Mouse (Mus musculus): ENCODE results near the gene Camta1. TPM values are rescaled to one million over a fixed set of nuclear protein-coding genes. Genes with fewer than 3 reads are reported as not detected.

Camta1 gene
- polyA plus RNA-seq, 1 experiment from 2014 or later, result 106 TPM

DNA sequence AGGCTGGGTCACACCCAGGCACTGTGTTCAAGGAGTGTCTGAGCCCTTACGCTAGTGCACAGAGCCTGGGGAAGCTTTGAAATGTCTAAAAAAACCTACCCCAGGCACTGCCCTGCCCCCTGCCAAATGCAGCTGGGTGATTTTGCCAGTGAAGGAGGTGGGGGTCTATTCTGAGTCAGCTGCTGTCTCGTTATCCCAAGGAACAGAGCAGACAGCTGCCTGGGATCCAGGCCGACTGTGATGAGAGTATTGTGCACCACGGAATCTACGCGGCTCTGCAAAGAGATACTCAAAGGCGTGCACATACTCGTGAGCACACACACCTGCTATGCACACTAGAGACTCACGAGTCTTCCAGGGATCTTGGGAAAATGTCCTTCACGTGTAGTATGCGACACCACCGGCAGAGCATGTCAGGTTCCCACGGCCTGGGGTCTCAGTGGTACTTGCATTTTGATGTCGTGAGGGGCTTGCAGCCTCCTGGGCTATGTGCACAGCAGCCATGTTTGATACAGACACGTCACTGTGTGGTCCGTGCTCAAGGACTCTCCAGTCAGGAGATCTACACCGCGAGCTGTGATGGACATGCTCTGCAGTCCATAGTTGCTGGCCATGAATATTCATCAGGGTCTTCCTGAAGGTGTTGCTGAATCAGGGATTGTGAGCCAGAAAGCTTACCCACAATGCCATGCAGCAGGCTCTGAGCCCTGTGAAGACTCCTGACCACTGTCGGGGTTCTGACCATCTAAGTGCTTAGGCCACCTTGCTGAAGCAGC lies 529.4 kb downstream of the Camta1 start:
- Histone ChIP-seq H3K4me3 (ENCODE audit: low read depth, low read length) (no peak overlapping the region), H3K4me1 (ENCODE audit: control insufficient read depth, insufficient read depth, low read length) (no peaks in the 10 kb centered on the region), H3K4me2 (ENCODE audit: low read depth, severe bottlenecking) (no peak overlapping the region), H3K27ac (replicated peaks; ENCODE audit: low read depth, low read length) (no peak overlapping the region), H3K9me3 (ENCODE audit: control insufficient read depth, low read length) (no peaks in the 10 kb centered on the region), H3K27me3 (ENCODE audit: control insufficient read depth, insufficient read depth, low read length) (no peaks in the 10 kb centered on the region), H3K36me3 (ENCODE audit: control insufficient read depth, insufficient read depth, low read length) (no peaks in the 10 kb centered on the region), H3K9ac (ENCODE audit: low read length) (no peak overlapping the region)
- WGBS, result 86% methylated on average over 19 of the region's 19 CpGs
- ATAC-seq (ENCODE audit: insufficient number of reproducible peaks, low FRiP score, low TSS enrichment, low read depth) (no peak), DNase-seq (ENCODE audit: low spot score) (no peak)

GRCm38 (mm10) chr4:151330983-151331382 lies 530.7 kb downstream of the Camta1 start:
- H3K36me3 ChIP-seq (ENCODE audit: control insufficient read depth, insufficient read depth, low read length), result no peaks in the 10 kb centered on the region
- H3K27ac ChIP-seq (replicated peaks; ENCODE audit: low read depth, low read length), result no peak overlapping the region
- ATAC-seq (ENCODE audit: insufficient number of reproducible peaks, low FRiP score, low TSS enrichment, low read depth), result no peak
- no peak overlapping the region for H3K4me3 ChIP-seq (ENCODE audit: low read depth, low read length)
- peak; percentile 38 for DNase-seq (ENCODE audit: low spot score)
- WGBS, result 64% methylated on average over 8 of the region's 8 CpGs
- H3K4me2 ChIP-seq (ENCODE audit: low read depth, severe bottlenecking), result no peak overlapping the region
- H3K9ac ChIP-seq (ENCODE audit: low read length), result no peak overlapping the region
- no peaks in the 10 kb centered on the region for H3K9me3 ChIP-seq (ENCODE audit: control insufficient read depth, low read length)
- no peaks in the 10 kb centered on the region for H3K27me3 ChIP-seq (ENCODE audit: control insufficient read depth, insufficient read depth, low read length)
- no peaks in the 10 kb centered on the region for H3K4me1 ChIP-seq (ENCODE audit: control insufficient read depth, insufficient read depth, low read length)

DNA sequence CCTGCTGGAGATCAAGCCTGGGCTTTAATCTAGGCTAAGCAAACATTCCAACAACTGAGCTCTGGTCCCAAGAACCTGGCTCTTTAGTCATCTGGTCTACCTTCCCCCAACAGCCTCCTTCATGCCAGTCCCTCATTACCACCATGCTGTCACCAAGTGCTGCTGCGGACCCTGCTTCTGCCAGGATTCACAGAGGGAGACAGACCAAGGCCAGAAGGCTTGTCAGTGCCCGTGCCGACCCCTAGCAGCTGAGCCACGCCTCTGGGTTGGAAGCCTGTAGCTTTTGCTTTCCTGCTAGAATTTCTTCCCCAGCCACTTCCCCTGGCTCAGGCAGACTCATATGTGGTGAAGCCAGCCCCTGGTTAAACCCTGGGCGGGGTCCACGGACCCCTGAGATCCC lies 533.6 kb downstream of the Camta1 start:
- H3K4me1 ChIP-seq (ENCODE audit: control insufficient read depth, insufficient read depth, low read length), result no peaks in the 10 kb centered on the region
- H3K36me3 ChIP-seq (ENCODE audit: control insufficient read depth, insufficient read depth, low read length), result no peaks in the 10 kb centered on the region
- H3K9ac ChIP-seq (ENCODE audit: low read length), result no peak overlapping the region
- H3K4me2 ChIP-seq (ENCODE audit: low read depth, severe bottlenecking), result no peak overlapping the region
- H3K27ac ChIP-seq (replicated peaks; ENCODE audit: low read depth, low read length), result no peak overlapping the region
- no peak for DNase-seq (ENCODE audit: low spot score)
- ATAC-seq (ENCODE audit: insufficient number of reproducible peaks, low FRiP score, low TSS enrichment, low read depth), result no peak
- no peak overlapping the region for H3K4me3 ChIP-seq (ENCODE audit: low read depth, low read length)
- no peaks in the 10 kb centered on the region for H3K9me3 ChIP-seq (ENCODE audit: control insufficient read depth, low read length)
- 68% methylated on average over 6 of the region's 6 CpGs for WGBS
- H3K27me3 ChIP-seq (ENCODE audit: control insufficient read depth, insufficient read depth, low read length), result no peaks in the 10 kb centered on the region

GRCm38 (mm10) chr4:151326971-151327686 lies 534.5 kb downstream of the Camta1 start:
- no peaks in the 10 kb centered on the region for H3K36me3 ChIP-seq (ENCODE audit: control insufficient read depth, insufficient read depth, low read length)
- no peak overlapping the region for H3K9ac ChIP-seq (ENCODE audit: low read length)
- no peaks in the 10 kb centered on the region for H3K4me1 ChIP-seq (ENCODE audit: control insufficient read depth, insufficient read depth, low read length)
- H3K27ac ChIP-seq (replicated peaks; ENCODE audit: low read depth, low read length), result no peak overlapping the region
- no peak overlapping the region for H3K4me3 ChIP-seq (ENCODE audit: low read depth, low read length)
- 93% methylated on average over 8 of the region's 8 CpGs for WGBS
- H3K4me2 ChIP-seq (ENCODE audit: low read depth, severe bottlenecking), result no peak overlapping the region
- DNase-seq (ENCODE audit: low spot score) (no peak), ATAC-seq (ENCODE audit: insufficient number of reproducible peaks, low FRiP score, low TSS enrichment, low read depth) (no peak)
- no peaks in the 10 kb centered on the region for H3K27me3 ChIP-seq (ENCODE audit: control insufficient read depth, insufficient read depth, low read length)
- no peaks in the 10 kb centered on the region for H3K9me3 ChIP-seq (ENCODE audit: control insufficient read depth, low read length)

DNA sequence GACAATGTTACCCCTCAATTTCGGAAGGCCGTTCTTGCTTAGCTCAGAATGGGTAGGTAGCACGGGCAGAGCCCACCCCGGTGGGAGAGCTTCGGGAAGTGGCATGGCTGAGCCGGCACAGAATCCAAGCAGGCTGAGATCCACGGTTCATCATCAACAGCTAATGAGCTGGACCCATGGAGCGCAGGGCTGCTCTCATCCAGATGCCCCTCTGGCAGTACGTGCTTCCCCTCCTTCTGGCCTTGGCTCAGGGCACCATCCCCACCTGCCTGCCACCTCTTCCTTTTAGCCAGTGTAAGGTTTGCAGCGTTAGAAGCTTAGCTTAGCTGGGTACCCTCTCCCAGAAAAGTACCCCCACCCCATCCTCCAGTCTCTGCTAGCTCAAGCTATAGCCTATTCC lies 545.2 kb downstream of the Camta1 start:
- no peak for DNase-seq (ENCODE audit: low spot score)
- Histone ChIP-seq H3K36me3 (ENCODE audit: control insufficient read depth, insufficient read depth, low read length) (no peaks in the 10 kb centered on the region), H3K4me1 (ENCODE audit: control insufficient read depth, insufficient read depth, low read length) (no peaks in the 10 kb centered on the region), H3K4me3 (ENCODE audit: low read depth, low read length) (no peak overlapping the region), H3K27ac (replicated peaks; ENCODE audit: low read depth, low read length) (no peak overlapping the region), H3K9me3 (ENCODE audit: control insufficient read depth, low read length) (no peaks in the 10 kb centered on the region), H3K4me2 (ENCODE audit: low read depth, severe bottlenecking) (no peak overlapping the region), H3K27me3 (ENCODE audit: control insufficient read depth, insufficient read depth, low read length) (no peaks in the 10 kb centered on the region), H3K9ac (ENCODE audit: low read length) (no peak overlapping the region)
- 91% methylated on average over 10 of the region's 10 CpGs for WGBS
- no peak for ATAC-seq (ENCODE audit: insufficient number of reproducible peaks, low FRiP score, low TSS enrichment, low read depth)

- H3K9me3 ChIP-seq (ENCODE audit: control insufficient read depth, low read length), result no peaks in the 10 kb centered on the region
- no peak overlapping the region for H3K9ac ChIP-seq (ENCODE audit: low read length)
- DNase-seq (ENCODE audit: low spot score) (no peak), ATAC-seq (ENCODE audit: insufficient number of reproducible peaks, low FRiP score, low TSS enrichment, low read depth) (no peak)
- H3K4me3 ChIP-seq (ENCODE audit: low read depth, low read length), result no peak overlapping the region
- H3K4me1 ChIP-seq (ENCODE audit: control insufficient read depth, insufficient read depth, low read length), result no peaks in the 10 kb centered on the region
- WGBS, result 72% methylated on average over 10 of the region's 10 CpGs
- no peak overlapping the region for H3K27ac ChIP-seq (replicated peaks; ENCODE audit: low read depth, low read length)
- no peak overlapping the region for H3K4me2 ChIP-seq (ENCODE audit: low read depth, severe bottlenecking)
- H3K36me3 ChIP-seq (ENCODE audit: control insufficient read depth, insufficient read depth, low read length), result no peaks in the 10 kb centered on the region
- no peaks in the 10 kb centered on the region for H3K27me3 ChIP-seq (ENCODE audit: control insufficient read depth, insufficient read depth, low read length)
Observed at GRCm38 (mm10) chr4:151315726-151316125, 546.0 kb downstream of the Camta1 start.

DNA sequence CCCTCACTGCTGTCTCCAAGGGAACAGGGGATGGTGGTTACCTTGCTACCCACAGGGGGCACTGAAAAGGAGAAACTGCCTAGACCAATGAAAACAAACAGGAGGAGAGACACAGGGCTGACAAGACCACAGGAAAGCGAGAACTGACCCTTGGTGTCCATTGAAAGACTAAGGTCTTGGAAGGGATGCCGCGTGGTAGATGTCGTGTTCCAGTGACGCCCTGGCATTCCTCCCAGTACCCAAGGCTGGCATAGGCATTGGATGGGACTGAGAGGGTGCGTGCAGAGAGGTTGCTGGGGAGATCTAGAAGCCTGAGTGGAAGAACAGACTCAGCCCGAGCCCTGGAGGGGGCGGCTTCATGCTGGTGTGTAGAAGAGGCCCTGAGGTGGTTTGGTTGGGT lies 550.9 kb downstream of the Camta1 start:
- H3K4me3 ChIP-seq (ENCODE audit: low read depth, low read length), result no peak overlapping the region
- no peaks in the 10 kb centered on the region for H3K9me3 ChIP-seq (ENCODE audit: control insufficient read depth, low read length)
- H3K27me3 ChIP-seq (ENCODE audit: control insufficient read depth, insufficient read depth, low read length), result no peaks in the 10 kb centered on the region
- no peak overlapping the region for H3K9ac ChIP-seq (ENCODE audit: low read length)
- no peak overlapping the region for H3K27ac ChIP-seq (replicated peaks; ENCODE audit: low read depth, low read length)
- H3K4me2 ChIP-seq (ENCODE audit: low read depth, severe bottlenecking), result no peak overlapping the region
- 84% methylated on average over 8 of the region's 8 CpGs for WGBS
- H3K36me3 ChIP-seq (ENCODE audit: control insufficient read depth, insufficient read depth, low read length), result no peaks in the 10 kb centered on the region
- DNase-seq (ENCODE audit: low spot score) (no peak), ATAC-seq (ENCODE audit: insufficient number of reproducible peaks, low FRiP score, low TSS enrichment, low read depth) (no peak)
- 0 out of 2 replicates have a peak, but pooled peaks cover 8% of the 10 kb centered on the region for H3K4me1 ChIP-seq (ENCODE audit: control insufficient read depth, insufficient read depth, low read length)

DNA sequence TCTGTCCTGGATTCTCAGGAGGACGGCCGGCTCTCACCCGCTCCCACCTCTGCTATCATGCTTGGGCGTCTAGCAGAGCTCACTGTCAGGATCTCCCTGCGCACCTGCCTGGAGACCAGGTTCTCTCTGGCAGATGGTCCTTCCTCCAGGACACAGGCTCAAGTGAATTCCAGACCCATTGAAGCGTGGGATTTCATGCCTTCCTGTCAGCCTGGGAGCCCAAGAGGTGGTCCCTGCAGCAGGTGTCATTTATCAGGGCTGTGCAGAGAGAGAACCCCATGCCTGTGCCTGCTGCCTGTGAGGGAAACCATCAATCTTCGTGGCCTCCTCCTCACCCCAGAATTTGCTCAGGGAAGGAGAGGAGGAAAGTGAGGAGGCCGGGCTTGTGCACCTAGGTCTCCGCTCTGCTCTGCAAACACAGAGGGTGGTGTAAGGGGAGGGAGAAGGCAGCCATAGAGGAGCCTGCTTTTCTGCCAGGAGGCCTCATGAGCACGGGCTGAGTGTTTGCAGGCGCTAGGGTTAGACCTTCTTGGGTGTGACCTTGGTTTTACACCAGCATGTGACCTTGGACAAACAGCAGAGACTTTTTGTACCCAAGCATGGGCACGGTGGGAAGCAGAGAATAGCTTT lies 551.5 kb downstream of the Camta1 start:
- Histone ChIP-seq H3K27me3 (ENCODE audit: control insufficient read depth, insufficient read depth, low read length) (no peaks in the 10 kb centered on the region), H3K36me3 (ENCODE audit: control insufficient read depth, insufficient read depth, low read length) (no peaks in the 10 kb centered on the region), H3K4me3 (ENCODE audit: low read depth, low read length) (no peak overlapping the region), H3K9ac (ENCODE audit: low read length) (no peak overlapping the region), H3K9me3 (ENCODE audit: control insufficient read depth, low read length) (no peaks in the 10 kb centered on the region), H3K4me2 (ENCODE audit: low read depth, severe bottlenecking) (no peak overlapping the region), H3K4me1 (ENCODE audit: control insufficient read depth, insufficient read depth, low read length) (0 out of 2 replicates have a peak, but pooled peaks cover 8% of the 10 kb centered on the region), H3K27ac (replicated peaks; ENCODE audit: low read depth, low read length) (no peak overlapping the region)
- no peak for DNase-seq (ENCODE audit: low spot score)
- ATAC-seq (ENCODE audit: insufficient number of reproducible peaks, low FRiP score, low TSS enrichment, low read depth), result no peak
- 39% methylated on average over 12 of the region's 12 CpGs for WGBS

All from limb, embryonic 11.5 days (tissue).